Mouse (Mus musculus): ENCODE results near the gene Sele. TPM values are rescaled to one million over a fixed set of nuclear protein-coding genes. Genes with fewer than 3 reads are reported as not detected.

Gene Sele
- polyA plus RNA-seq, 1 experiment from 2014 or later = not detected

DNA sequence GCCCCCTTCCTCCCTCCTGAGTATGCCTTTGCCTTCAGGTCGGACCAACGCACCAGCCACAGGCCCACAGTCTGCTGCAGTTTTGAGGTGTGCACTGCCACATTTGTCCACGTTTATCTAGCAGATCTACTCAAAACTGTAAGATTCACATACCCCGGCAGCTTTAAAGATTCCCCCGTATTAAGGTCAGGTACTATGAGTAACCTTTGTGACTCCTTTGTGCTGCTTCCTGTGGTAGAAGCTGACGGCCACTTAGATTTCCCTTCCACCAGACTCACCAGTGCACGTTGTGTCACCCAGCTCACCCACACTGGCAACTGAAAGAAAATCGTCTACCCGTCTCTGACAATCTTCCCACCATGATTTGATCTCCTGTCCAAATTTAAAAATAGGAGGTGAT is 25.1 kb downstream of the Sele start:
- ATAC-seq (replicated peaks; ENCODE audit: insufficient number of reproducible peaks, low FRiP score, low TSS enrichment, low read depth) (no peak), DNase-seq (ENCODE audit: low spot score) (no peak)
- H3K9ac ChIP-seq (replicated peaks; ENCODE audit: low read length) = no peak overlapping the region
- no peak overlapping the region for H3K27ac ChIP-seq (replicated peaks; ENCODE audit: low read depth, low read length)
- WGBS = 85% methylated on average over 9 of the region's 9 CpGs
- H3K36me3 ChIP-seq (replicated peaks; ENCODE audit: control insufficient read depth, insufficient read depth, low read depth, low read length) = no peaks in the 10 kb centered on the region
- no peak overlapping the region for H3K4me3 ChIP-seq (ENCODE audit: low read depth, low read length)
- H3K27me3 ChIP-seq (ENCODE audit: control insufficient read depth, insufficient read depth, low read length) = no peaks in the 10 kb centered on the region
- no peaks in the 10 kb centered on the region for H3K4me1 ChIP-seq (ENCODE audit: control insufficient read depth, insufficient read depth, low read length)
- H3K9me3 ChIP-seq (replicated peaks; ENCODE audit: control insufficient read depth, low read length) = no peaks in the 10 kb centered on the region
- no peak overlapping the region for H3K4me2 ChIP-seq (ENCODE audit: low read depth, low read length)

DNA sequence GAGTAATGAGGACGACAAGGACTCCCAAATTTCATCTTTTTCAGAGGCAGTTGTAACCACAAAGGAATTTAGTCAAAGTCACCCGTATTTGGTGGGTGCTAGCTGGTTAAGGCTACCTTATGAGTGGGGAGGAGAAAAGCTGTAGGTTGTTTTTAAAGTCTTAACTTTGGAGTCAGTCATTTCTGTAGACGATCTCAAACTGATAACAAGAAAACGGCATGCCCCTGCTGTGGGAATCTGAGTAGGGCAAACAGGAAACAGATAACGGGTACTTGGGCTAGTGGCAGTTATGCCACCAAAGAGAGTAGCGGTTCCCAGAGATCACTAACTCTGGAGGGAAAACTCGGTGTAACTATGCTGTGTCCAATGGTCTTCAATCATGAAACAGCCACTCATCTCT is 25.8 kb downstream of the Sele start:
- no peaks in the 10 kb centered on the region for H3K36me3 ChIP-seq (replicated peaks; ENCODE audit: control insufficient read depth, insufficient read depth, low read depth, low read length)
- 83% methylated on average over 7 of the region's 7 CpGs for WGBS
- no peak for ATAC-seq (replicated peaks; ENCODE audit: insufficient number of reproducible peaks, low FRiP score, low TSS enrichment, low read depth)
- H3K9ac ChIP-seq (replicated peaks; ENCODE audit: low read length) = no peak overlapping the region
- no peak for DNase-seq (ENCODE audit: low spot score)
- H3K4me2 ChIP-seq (ENCODE audit: low read depth, low read length) = no peak overlapping the region
- H3K27ac ChIP-seq (replicated peaks; ENCODE audit: low read depth, low read length) = no peak overlapping the region
- H3K9me3 ChIP-seq (replicated peaks; ENCODE audit: control insufficient read depth, low read length) = no peaks in the 10 kb centered on the region
- no peaks in the 10 kb centered on the region for H3K4me1 ChIP-seq (ENCODE audit: control insufficient read depth, insufficient read depth, low read length)
- no peak overlapping the region for H3K4me3 ChIP-seq (ENCODE audit: low read depth, low read length)
- H3K27me3 ChIP-seq (ENCODE audit: control insufficient read depth, insufficient read depth, low read length) = no peaks in the 10 kb centered on the region

DNA sequence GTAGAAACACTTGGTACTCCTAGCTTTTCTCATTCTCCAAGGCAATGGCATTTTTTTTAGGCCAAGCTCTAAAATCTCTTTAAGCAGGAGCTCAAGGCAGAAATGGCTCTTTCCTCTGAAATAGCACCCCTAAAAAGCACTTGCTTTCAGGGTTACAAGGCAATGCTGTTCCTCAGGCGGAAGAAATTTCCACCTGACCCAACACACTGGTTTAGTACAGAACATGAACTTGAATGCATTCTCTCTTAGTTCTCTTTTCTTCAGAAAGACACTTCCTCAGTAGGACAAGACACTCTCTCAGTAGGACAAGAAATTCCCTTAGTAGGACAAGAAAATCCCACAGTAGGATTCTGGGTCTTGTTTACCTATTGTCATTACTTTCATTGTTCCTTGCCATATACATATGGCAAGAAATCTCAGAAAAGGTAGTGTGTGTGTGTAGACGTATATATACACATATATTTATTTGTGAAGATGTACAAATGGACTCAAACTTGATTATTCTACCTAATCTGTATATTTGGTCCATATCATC is 26.6 kb downstream of the Sele start:
- no peaks in the 10 kb centered on the region for H3K27me3 ChIP-seq (ENCODE audit: control insufficient read depth, insufficient read depth, low read length)
- no peaks in the 10 kb centered on the region for H3K36me3 ChIP-seq (replicated peaks; ENCODE audit: control insufficient read depth, insufficient read depth, low read depth, low read length)
- no peaks in the 10 kb centered on the region for H3K9me3 ChIP-seq (replicated peaks; ENCODE audit: control insufficient read depth, low read length)
- 85% methylated on average over 2 of the region's 2 CpGs for WGBS
- no peak overlapping the region for H3K4me3 ChIP-seq (ENCODE audit: low read depth, low read length)
- no peaks in the 10 kb centered on the region for H3K4me1 ChIP-seq (ENCODE audit: control insufficient read depth, insufficient read depth, low read length)
- no peak overlapping the region for H3K9ac ChIP-seq (replicated peaks; ENCODE audit: low read length)
- DNase-seq (ENCODE audit: low spot score) (no peak), ATAC-seq (replicated peaks; ENCODE audit: insufficient number of reproducible peaks, low FRiP score, low TSS enrichment, low read depth) (no peak)
- no peak overlapping the region for H3K27ac ChIP-seq (replicated peaks; ENCODE audit: low read depth, low read length)
- no peak overlapping the region for H3K4me2 ChIP-seq (ENCODE audit: low read depth, low read length)

DNA sequence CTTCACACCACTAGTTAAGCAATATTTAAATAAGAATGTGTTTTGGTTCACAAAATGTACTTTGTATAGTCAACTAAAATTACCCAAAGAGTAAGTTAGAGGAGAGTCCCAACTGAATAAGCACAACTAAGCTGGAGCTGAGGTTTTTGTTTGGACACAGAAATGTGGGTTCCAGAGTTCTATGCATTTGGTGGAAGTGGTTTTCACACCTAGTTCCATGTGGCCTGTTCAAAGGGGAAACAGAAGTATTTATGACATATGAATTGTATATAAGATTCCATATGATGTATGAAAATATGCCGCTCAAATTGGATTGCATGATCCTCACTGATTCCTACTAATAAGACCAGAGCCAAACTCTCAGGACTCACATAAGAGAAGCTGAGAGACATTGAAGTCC is 27.4 kb downstream of the Sele start:
- no peak for ATAC-seq (replicated peaks; ENCODE audit: insufficient number of reproducible peaks, low FRiP score, low TSS enrichment, low read depth)
- Histone ChIP-seq H3K27ac (replicated peaks; ENCODE audit: low read depth, low read length) (no peak overlapping the region), H3K4me1 (ENCODE audit: control insufficient read depth, insufficient read depth, low read length) (no peaks in the 10 kb centered on the region), H3K36me3 (replicated peaks; ENCODE audit: control insufficient read depth, insufficient read depth, low read depth, low read length) (no peaks in the 10 kb centered on the region), H3K27me3 (ENCODE audit: control insufficient read depth, insufficient read depth, low read length) (no peaks in the 10 kb centered on the region), H3K9ac (replicated peaks; ENCODE audit: low read length) (no peak overlapping the region), H3K4me3 (ENCODE audit: low read depth, low read length) (no peak overlapping the region), H3K4me2 (ENCODE audit: low read depth, low read length) (no peak overlapping the region), H3K9me3 (replicated peaks; ENCODE audit: control insufficient read depth, low read length) (no peaks in the 10 kb centered on the region)
- WGBS = 93% methylated on average over 1 of the region's 1 CpGs
- no peak for DNase-seq (ENCODE audit: low spot score)

DNA sequence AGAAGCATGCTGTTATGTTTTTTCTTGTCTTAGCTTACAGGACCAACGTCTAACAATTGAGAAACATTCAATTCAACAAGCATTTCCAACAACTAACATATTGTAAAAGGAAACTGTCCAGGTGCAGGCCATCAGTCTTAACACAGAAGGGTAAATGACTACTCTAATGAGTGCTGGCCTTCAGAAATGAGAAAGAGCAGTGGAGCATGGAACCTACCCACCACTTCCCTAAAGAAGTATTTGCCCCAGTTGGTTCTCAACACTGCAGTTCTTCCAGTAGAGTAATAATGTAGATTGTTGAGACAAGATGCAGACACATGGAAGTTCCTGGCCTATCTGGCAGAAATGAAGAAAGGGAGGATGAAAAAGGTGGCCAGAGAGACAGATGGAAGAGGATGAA is 28.4 kb downstream of the Sele start:
- ATAC-seq (replicated peaks; ENCODE audit: insufficient number of reproducible peaks, low FRiP score, low TSS enrichment, low read depth) (no peak), DNase-seq (ENCODE audit: low spot score) (no peak)
- Histone ChIP-seq H3K4me1 (ENCODE audit: control insufficient read depth, insufficient read depth, low read length) (no peaks in the 10 kb centered on the region), H3K9ac (replicated peaks; ENCODE audit: low read length) (no peak overlapping the region), H3K4me3 (ENCODE audit: low read depth, low read length) (no peak overlapping the region), H3K27me3 (ENCODE audit: control insufficient read depth, insufficient read depth, low read length) (no peaks in the 10 kb centered on the region), H3K9me3 (replicated peaks; ENCODE audit: control insufficient read depth, low read length) (no peaks in the 10 kb centered on the region), H3K27ac (replicated peaks; ENCODE audit: low read depth, low read length) (no peak overlapping the region), H3K36me3 (replicated peaks; ENCODE audit: control insufficient read depth, insufficient read depth, low read depth, low read length) (no peaks in the 10 kb centered on the region), H3K4me2 (ENCODE audit: low read depth, low read length) (no peak overlapping the region)
- WGBS = 71% methylated on average over 1 of the region's 1 CpGs

DNA sequence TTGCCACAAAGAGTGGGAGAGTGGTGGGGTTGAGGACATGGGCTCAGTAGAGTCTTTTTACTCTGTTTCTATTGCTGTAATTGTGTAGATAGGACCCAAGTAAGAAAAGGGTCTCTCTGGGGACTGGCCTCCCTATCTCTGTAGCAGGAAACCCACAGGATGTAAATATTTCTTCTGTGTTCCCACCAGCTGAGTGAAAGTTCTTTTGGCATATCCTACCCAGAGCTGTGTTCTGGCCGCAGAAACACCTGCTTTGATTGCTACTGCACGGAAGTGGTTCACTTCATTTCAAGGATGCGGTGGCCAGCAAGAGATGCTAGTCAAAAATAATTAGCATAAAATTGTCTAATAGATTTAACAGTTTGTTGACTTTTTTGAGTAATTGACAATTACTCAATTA is 29.0 kb downstream of the Sele start:
- no peak overlapping the region for H3K4me3 ChIP-seq (ENCODE audit: low read depth, low read length)
- H3K27me3 ChIP-seq (ENCODE audit: control insufficient read depth, insufficient read depth, low read length) = no peaks in the 10 kb centered on the region
- DNase-seq (ENCODE audit: low spot score) (no peak), ATAC-seq (replicated peaks; ENCODE audit: insufficient number of reproducible peaks, low FRiP score, low TSS enrichment, low read depth) (no peak)
- no peak overlapping the region for H3K9ac ChIP-seq (replicated peaks; ENCODE audit: low read length)
- H3K36me3 ChIP-seq (replicated peaks; ENCODE audit: control insufficient read depth, insufficient read depth, low read depth, low read length) = no peaks in the 10 kb centered on the region
- 88% methylated on average over 3 of the region's 3 CpGs for WGBS
- H3K4me2 ChIP-seq (ENCODE audit: low read depth, low read length) = no peak overlapping the region
- no peaks in the 10 kb centered on the region for H3K4me1 ChIP-seq (ENCODE audit: control insufficient read depth, insufficient read depth, low read length)
- no peak overlapping the region for H3K27ac ChIP-seq (replicated peaks; ENCODE audit: low read depth, low read length)
- no peaks in the 10 kb centered on the region for H3K9me3 ChIP-seq (replicated peaks; ENCODE audit: control insufficient read depth, low read length)

DNA sequence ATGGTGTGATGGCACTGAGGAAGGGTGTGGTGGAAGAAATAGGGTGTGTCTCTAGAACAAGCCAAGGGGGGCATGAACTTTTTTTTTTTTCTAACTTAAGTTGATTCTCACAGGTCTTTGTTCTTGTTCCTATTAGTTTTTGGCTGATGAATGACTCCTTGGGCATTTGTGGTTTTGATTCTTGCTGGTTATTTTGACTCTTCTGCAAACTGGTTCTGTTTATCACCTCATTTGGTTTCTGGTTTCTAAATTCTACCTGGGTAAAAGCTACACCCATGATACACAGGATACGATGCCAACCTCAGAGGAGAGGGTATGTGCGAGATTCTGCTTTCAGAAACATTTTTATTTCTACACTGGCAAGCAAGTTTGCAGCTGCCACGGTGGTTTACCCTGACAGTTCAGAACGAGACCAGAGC is 30.3 kb downstream of the Sele start:
- no peak overlapping the region for H3K9ac ChIP-seq (replicated peaks; ENCODE audit: low read length)
- H3K4me2 ChIP-seq (ENCODE audit: low read depth, low read length) = no peak overlapping the region
- no peaks in the 10 kb centered on the region for H3K27me3 ChIP-seq (ENCODE audit: control insufficient read depth, insufficient read depth, low read length)
- ATAC-seq (replicated peaks; ENCODE audit: insufficient number of reproducible peaks, low FRiP score, low TSS enrichment, low read depth) = no peak
- H3K4me1 ChIP-seq (ENCODE audit: control insufficient read depth, insufficient read depth, low read length) = no peaks in the 10 kb centered on the region
- no peaks in the 10 kb centered on the region for H3K36me3 ChIP-seq (replicated peaks; ENCODE audit: control insufficient read depth, insufficient read depth, low read depth, low read length)
- DNase-seq (ENCODE audit: low spot score) = no peak
- H3K27ac ChIP-seq (replicated peaks; ENCODE audit: low read depth, low read length) = no peak overlapping the region
- no peaks in the 10 kb centered on the region for H3K9me3 ChIP-seq (replicated peaks; ENCODE audit: control insufficient read depth, low read length)
- 92% methylated on average over 4 of the region's 4 CpGs for WGBS
- H3K4me3 ChIP-seq (ENCODE audit: low read depth, low read length) = no peak overlapping the region

DNA sequence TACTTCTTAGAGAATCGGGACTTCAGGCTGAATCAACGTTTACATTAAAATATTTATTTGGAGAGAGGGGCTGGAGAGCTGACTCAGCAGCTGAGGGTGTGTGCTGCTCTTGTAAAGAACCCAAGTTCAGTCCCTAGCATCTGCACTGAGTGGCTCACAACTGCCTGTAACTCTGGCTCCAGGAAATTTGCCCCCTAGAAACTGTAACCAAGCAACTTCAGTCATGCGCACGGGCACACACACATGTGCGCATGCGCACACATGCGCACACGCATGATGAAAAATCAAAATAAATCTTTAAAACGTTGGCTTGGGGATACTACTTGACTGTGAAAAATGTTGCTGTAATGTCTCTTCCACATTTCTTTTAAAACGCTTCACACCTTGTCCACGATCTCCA is 31.1 kb downstream of the Sele start:
- no peak overlapping the region for H3K9ac ChIP-seq (replicated peaks; ENCODE audit: low read length)
- H3K9me3 ChIP-seq (replicated peaks; ENCODE audit: control insufficient read depth, low read length) = no peaks in the 10 kb centered on the region
- H3K4me1 ChIP-seq (ENCODE audit: control insufficient read depth, insufficient read depth, low read length) = no peaks in the 10 kb centered on the region
- H3K4me2 ChIP-seq (ENCODE audit: low read depth, low read length) = no peak overlapping the region
- no peaks in the 10 kb centered on the region for H3K27me3 ChIP-seq (ENCODE audit: control insufficient read depth, insufficient read depth, low read length)
- no peaks in the 10 kb centered on the region for H3K36me3 ChIP-seq (replicated peaks; ENCODE audit: control insufficient read depth, insufficient read depth, low read depth, low read length)
- DNase-seq (ENCODE audit: low spot score) = no peak
- 85% methylated on average over 11 of the region's 11 CpGs for WGBS
- no peak overlapping the region for H3K27ac ChIP-seq (replicated peaks; ENCODE audit: low read depth, low read length)
- no peak overlapping the region for H3K4me3 ChIP-seq (ENCODE audit: low read depth, low read length)
- no peak for ATAC-seq (replicated peaks; ENCODE audit: insufficient number of reproducible peaks, low FRiP score, low TSS enrichment, low read depth)

Measured in embryonic facial prominence, embryonic 11.5 days (tissue).